Mouse (Mus musculus): ENCODE data around the gene Ubr7. TPM values are rescaled to one million over a fixed set of nuclear protein-coding genes. Genes with fewer than 3 reads are reported as not detected.

The Ubr7 gene
- total RNA-seq, 1 experiment = 87.5 TPM

GRCm38 (mm10) chr12:102787927-102788326, 30.2 kb downstream of the Ubr7 start:
- Histone ChIP-seq H3K4me3 (ENCODE audit: insufficient read depth in 1 of 2, low read depth in 1 of 2, low read length in 2 of 2, poor library complexity in 1 of 2, severe bottlenecking in 1 of 2) (no peak overlapping the region), H3K9me3 (ENCODE audit: control insufficient read depth, insufficient read depth, low read depth, low read length) (no peaks in the 10 kb centered on the region), H3K27ac (ENCODE audit: insufficient read depth, low read depth, low read length, poor library complexity, severe bottlenecking) (no peak overlapping the region), H3K9ac (ENCODE audit: insufficient read depth, low read depth, low read length, poor library complexity, severe bottlenecking) (no peak overlapping the region), H3K36me3 (ENCODE audit: control insufficient read depth, insufficient read depth, low read length, poor library complexity, severe bottlenecking) (peaks cover 24% of the 10 kb centered on the region), H3K4me1 (ENCODE audit: control insufficient read depth in 2 of 2, insufficient read depth in 2 of 2, low read length in 2 of 2, poor library complexity in 1 of 2) (peaks cover 0 to 6% of the 10 kb centered on the region in 2 experiments; a peak in 1 of 4 replicates)
- no peak for DNase-seq (ENCODE audit: low read depth, low spot score)
- in situ Hi-C loops (cut with MboI; ENCODE audit: low sequenced_read_pairs in 2 of 2, unreplicated experiment in 2 of 2) = no loop called here
- TF ChIP-seq ZC3H11A (IDR thresholded peaks at IDR 0.05; ENCODE audit: borderline replicate concordance, low read depth, low read length) (no peak), CHD2 (IDR thresholded peaks at IDR 0.05; ENCODE audit: low read depth, low read length) (no peak), HCFC1 (IDR thresholded peaks at IDR 0.05; ENCODE audit: borderline replicate concordance, insufficient read depth, low read length) (no peak), ZNF384 (IDR thresholded peaks at IDR 0.05; ENCODE audit: low read depth, low read length) (no peak), MAFK (IDR thresholded peaks at IDR 0.05; ENCODE audit: insufficient read depth, low read depth, low read length) (no peak)

GRCm38 (mm10) chr12:102799528-102799927, 41.8 kb downstream of the Ubr7 start:
- TF ChIP-seq HCFC1 (IDR thresholded peaks at IDR 0.05; ENCODE audit: borderline replicate concordance, insufficient read depth, low read length) (no peak), ZNF384 (IDR thresholded peaks at IDR 0.05; ENCODE audit: low read depth, low read length) (no peak), MAFK (IDR thresholded peaks at IDR 0.05; ENCODE audit: insufficient read depth, low read depth, low read length) (no peak), ZC3H11A (IDR thresholded peaks at IDR 0.05; ENCODE audit: borderline replicate concordance, low read depth, low read length) (no peak), CHD2 (IDR thresholded peaks at IDR 0.05; ENCODE audit: low read depth, low read length) (no peak)
- Histone ChIP-seq H3K9me3 (ENCODE audit: control insufficient read depth, insufficient read depth, low read depth, low read length) (no peaks in the 10 kb centered on the region), H3K9ac (ENCODE audit: insufficient read depth, low read depth, low read length, poor library complexity, severe bottlenecking) (no peak overlapping the region), H3K27ac (ENCODE audit: insufficient read depth, low read depth, low read length, poor library complexity, severe bottlenecking) (no peak overlapping the region), H3K4me3 (ENCODE audit: insufficient read depth in 1 of 2, low read depth in 1 of 2, low read length in 2 of 2, poor library complexity in 1 of 2, severe bottlenecking in 1 of 2) (no peak overlapping the region), H3K36me3 (ENCODE audit: control insufficient read depth, insufficient read depth, low read length, poor library complexity, severe bottlenecking) (no peaks in the 10 kb centered on the region), H3K4me1 (ENCODE audit: control insufficient read depth in 2 of 2, insufficient read depth in 2 of 2, low read length in 2 of 2, poor library complexity in 1 of 2) (no peaks in the 10 kb centered on the region)
- in situ Hi-C loops (cut with MboI; ENCODE audit: low sequenced_read_pairs in 2 of 2, unreplicated experiment in 2 of 2) = no loop called here
- DNase-seq (ENCODE audit: low read depth, low spot score) = no peak

- in situ Hi-C loops (cut with MboI; ENCODE audit: low sequenced_read_pairs in 2 of 2, unreplicated experiment in 2 of 2) = no loop called here
- no peak overlapping the region for H3K4me3 ChIP-seq (ENCODE audit: insufficient read depth in 1 of 2, low read depth in 1 of 2, low read length in 2 of 2, poor library complexity in 1 of 2, severe bottlenecking in 1 of 2)
- H3K4me1 ChIP-seq (ENCODE audit: control insufficient read depth in 2 of 2, insufficient read depth in 2 of 2, low read length in 2 of 2, poor library complexity in 1 of 2) = no peaks in the 10 kb centered on the region
- no peak for DNase-seq (ENCODE audit: low read depth, low spot score)
- no peak overlapping the region for H3K9ac ChIP-seq (ENCODE audit: insufficient read depth, low read depth, low read length, poor library complexity, severe bottlenecking)
- TF ChIP-seq ZC3H11A (IDR thresholded peaks at IDR 0.05; ENCODE audit: borderline replicate concordance, low read depth, low read length) (no peak), HCFC1 (IDR thresholded peaks at IDR 0.05; ENCODE audit: borderline replicate concordance, insufficient read depth, low read length) (no peak), CHD2 (IDR thresholded peaks at IDR 0.05; ENCODE audit: low read depth, low read length) (no peak), ZNF384 (IDR thresholded peaks at IDR 0.05; ENCODE audit: low read depth, low read length) (no peak), MAFK (IDR thresholded peaks at IDR 0.05; ENCODE audit: insufficient read depth, low read depth, low read length) (no peak)
- 0 out of 2 replicates have a peak, but pooled peaks cover 1% of the 10 kb centered on the region for H3K9me3 ChIP-seq (ENCODE audit: control insufficient read depth, insufficient read depth, low read depth, low read length)
- H3K27ac ChIP-seq (ENCODE audit: insufficient read depth, low read depth, low read length, poor library complexity, severe bottlenecking) = no peak overlapping the region
- peaks cover 3% of the 10 kb centered on the region for H3K36me3 ChIP-seq (ENCODE audit: control insufficient read depth, insufficient read depth, low read length, poor library complexity, severe bottlenecking)
These were observed 57.1 kb downstream of the Ubr7 start for GRCm38 (mm10) chr12:102814858-102815257.

GRCm38 (mm10) chr12:102826399-102826798, 68.6 kb downstream of the Ubr7 start:
- in situ Hi-C loops (cut with MboI; ENCODE audit: low sequenced_read_pairs in 2 of 2, unreplicated experiment in 2 of 2) = no loop called here
- Histone ChIP-seq H3K27ac (ENCODE audit: insufficient read depth, low read depth, low read length, poor library complexity, severe bottlenecking) (no peak overlapping the region), H3K9ac (ENCODE audit: insufficient read depth, low read depth, low read length, poor library complexity, severe bottlenecking) (no peak overlapping the region), H3K4me1 (ENCODE audit: control insufficient read depth in 2 of 2, insufficient read depth in 2 of 2, low read length in 2 of 2, poor library complexity in 1 of 2) (no peaks in the 10 kb centered on the region), H3K36me3 (ENCODE audit: control insufficient read depth, insufficient read depth, low read length, poor library complexity, severe bottlenecking) (no peaks in the 10 kb centered on the region), H3K4me3 (ENCODE audit: insufficient read depth in 1 of 2, low read depth in 1 of 2, low read length in 2 of 2, poor library complexity in 1 of 2, severe bottlenecking in 1 of 2) (no peak overlapping the region), H3K9me3 (ENCODE audit: control insufficient read depth, insufficient read depth, low read depth, low read length) (no peaks in the 10 kb centered on the region)
- TF ChIP-seq ZC3H11A (IDR thresholded peaks at IDR 0.05; ENCODE audit: borderline replicate concordance, low read depth, low read length) (no peak), HCFC1 (IDR thresholded peaks at IDR 0.05; ENCODE audit: borderline replicate concordance, insufficient read depth, low read length) (no peak), MAFK (IDR thresholded peaks at IDR 0.05; ENCODE audit: insufficient read depth, low read depth, low read length) (no peak), ZNF384 (IDR thresholded peaks at IDR 0.05; ENCODE audit: low read depth, low read length) (no peak), CHD2 (IDR thresholded peaks at IDR 0.05; ENCODE audit: low read depth, low read length) (no peak)
- DNase-seq (ENCODE audit: low read depth, low spot score) = no peak

- in situ Hi-C loops (cut with MboI; ENCODE audit: low sequenced_read_pairs in 2 of 2, unreplicated experiment in 2 of 2) = no loop called here
- H3K27ac ChIP-seq (ENCODE audit: insufficient read depth, low read depth, low read length, poor library complexity, severe bottlenecking) = no peak overlapping the region
- H3K4me1 ChIP-seq (ENCODE audit: control insufficient read depth in 2 of 2, insufficient read depth in 2 of 2, low read length in 2 of 2, poor library complexity in 1 of 2) = no peaks in the 10 kb centered on the region
- DNase-seq (ENCODE audit: low read depth, low spot score) = no peak
- no peaks in the 10 kb centered on the region for H3K36me3 ChIP-seq (ENCODE audit: control insufficient read depth, insufficient read depth, low read length, poor library complexity, severe bottlenecking)
- no peaks in the 10 kb centered on the region for H3K9me3 ChIP-seq (ENCODE audit: control insufficient read depth, insufficient read depth, low read depth, low read length)
- no peak for TF ChIP-seq ZNF384 (IDR thresholded peaks at IDR 0.05; ENCODE audit: low read depth, low read length)
- no peak overlapping the region for H3K4me3 ChIP-seq (ENCODE audit: insufficient read depth in 1 of 2, low read depth in 1 of 2, low read length in 2 of 2, poor library complexity in 1 of 2, severe bottlenecking in 1 of 2)
- no peak overlapping the region for H3K9ac ChIP-seq (ENCODE audit: insufficient read depth, low read depth, low read length, poor library complexity, severe bottlenecking)
These were observed 69.4 kb downstream of the Ubr7 start for GRCm38 (mm10) chr12:102827119-102827518.

Other genes starting within 250 kb of the Ubr7 start
- gene Chga, start 203.0 kb upstream of the Ubr7 start, total RNA-seq (2012; rRNA removed) = 11.9 and 26.5 TPM in 2 replicates
- gene Itpk1, start 53.0 kb upstream of the Ubr7 start, total RNA-seq (2012; rRNA removed) = 33.1 and 40.6 TPM in 2 replicates
- gene Moap1, start 14.3 kb upstream of the Ubr7 start, total RNA-seq (2012; rRNA removed) = 4.0 and 8.8 TPM in 2 replicates
- gene Tmem251, start 14.2 kb upstream of the Ubr7 start, total RNA-seq (2012; rRNA removed) = 2.9 and 4.0 TPM in 2 replicates
- gene Gm28051, start 202 bp upstream of the Ubr7 start, total RNA-seq (2012; rRNA removed) = not detected in 2 replicates
- gene Gon7, start 164 bp upstream of the Ubr7 start, total RNA-seq (2012; rRNA removed) = 31.8 and 34.2 TPM in 2 replicates
- 8.7 and 10.1 TPM in 2 replicates for gene Gm20604, start 705 bp downstream of the Ubr7 start, total RNA-seq (2012; rRNA removed)
- gene Btbd7, start 120.5 kb downstream of the Ubr7 start, total RNA-seq (2012; rRNA removed) = 17.6 and 17.7 TPM in 2 replicates
- gene Cox8c, start 141.3 kb downstream of the Ubr7 start, total RNA-seq (2012; rRNA removed) = 0.80 TPM in 1 of 2 replicates, not detected in the other
- 0.36 and 0.58 TPM in 2 replicates for gene Unc79, start 190.9 kb downstream of the Ubr7 start, total RNA-seq (2012; rRNA removed)